Mouse (Mus musculus) ovary, adult 18-20 months (tissue): ENCODE measurements around the gene Abhd14b.

Experiments used
- DNase-seq: peaks from one replicate; pipeline ENCODE4 v3.0.0; 2022; ENCODE audit warnings: low spot score, mixed read lengths

Abhd14b gene

GRCm38 (mm10) chr9:106447348-106447747 lies at the start of gene Abhd14b, which contains the start of gene Abhd14a:
TSS of gene Abhd14b (plus strand) at chr9:106447459.
TSS of gene Abhd14a (minus strand) at chr9:106447678.
- DNase-seq, result peak; percentile 92

- peak; percentile 28 for DNase-seq
These were observed 49.5 kb upstream of the Abhd14b start for GRCm38 (mm10) chr9:106397733-106398132.

GRCm38 (mm10) chr9:106398667-106399311 lies 48.5 kb upstream of the Abhd14b start:
- no peak for DNase-seq

GRCm38 (mm10) chr9:106399808-106400207 lies 47.5 kb upstream of the Abhd14b start:
- no peak for DNase-seq

- DNase-seq, result no peak
These were observed 45.1 kb upstream of the Abhd14b start for GRCm38 (mm10) chr9:106402149-106402548.

- no peak for DNase-seq
These were observed 44.5 kb upstream of the Abhd14b start for GRCm38 (mm10) chr9:106402607-106403375.

GRCm38 (mm10) chr9:106405275-106405674 lies 42.0 kb upstream of the Abhd14b start:
- no peak for DNase-seq

GRCm38 (mm10) chr9:106406443-106407078 lies 40.7 kb upstream of the Abhd14b start:
- no peak for DNase-seq

- DNase-seq, result no peak
These were observed 38.2 kb upstream of the Abhd14b start for GRCm38 (mm10) chr9:106409096-106409495.

GRCm38 (mm10) chr9:106410086-106410650 lies 37.1 kb upstream of the Abhd14b start:
- no peak for DNase-seq

- DNase-seq, result no peak
These were observed 36.1 kb upstream of the Abhd14b start for GRCm38 (mm10) chr9:106411091-106411594.

GRCm38 (mm10) chr9:106411729-106412128 lies 35.5 kb upstream of the Abhd14b start:
- no peak for DNase-seq

GRCm38 (mm10) chr9:106412210-106412609 lies 35.0 kb upstream of the Abhd14b start:
- no peak for DNase-seq

- no peak for DNase-seq
These were observed 33.7 kb upstream of the Abhd14b start for GRCm38 (mm10) chr9:106413606-106414005.

GRCm38 (mm10) chr9:106416826-106417225 lies 30.4 kb upstream of the Abhd14b start:
- no peak for DNase-seq

- DNase-seq, result peak; percentile 83
These were observed 29.2 kb upstream of the Abhd14b start for GRCm38 (mm10) chr9:106417841-106418625.

- no peak for DNase-seq
These were observed 26.7 kb upstream of the Abhd14b start for GRCm38 (mm10) chr9:106420608-106421007.

- DNase-seq, result no peak
These were observed 26.0 kb upstream of the Abhd14b start for GRCm38 (mm10) chr9:106421033-106421864.

- DNase-seq, result peak; percentile 63
These were observed 25.4 kb upstream of the Abhd14b start for GRCm38 (mm10) chr9:106421865-106422160.

GRCm38 (mm10) chr9:106428719-106429220 lies 18.5 kb upstream of the Abhd14b start:
- no peak for DNase-seq
